Mouse (Mus musculus) E14TG2a.4 (cell line): ENCODE data around the gene Thoc6.

ENCODE experiments used
- CTCF ChIP-seq: conservative IDR thresholded peaks from 2 replicates; pipeline ENCODE4 v1.5.1; 2014; ENCODE audit warnings: low read length
- POU5F1 ChIP-seq: IDR thresholded peaks from 2 replicates; pipeline ENCODE4 v1.6.1; 2014; ENCODE audit warnings: low read length, borderline replicate concordance

GRCm38 (mm10) chr17:23699131-23700077, 25.7 kb upstream of the Thoc6 start:
- TF ChIP-seq CTCF, result no peak
- TF ChIP-seq POU5F1, result no peak
